Mouse (Mus musculus): ENCODE data around the gene Atp10b.

The Atp10b gene

DNA sequence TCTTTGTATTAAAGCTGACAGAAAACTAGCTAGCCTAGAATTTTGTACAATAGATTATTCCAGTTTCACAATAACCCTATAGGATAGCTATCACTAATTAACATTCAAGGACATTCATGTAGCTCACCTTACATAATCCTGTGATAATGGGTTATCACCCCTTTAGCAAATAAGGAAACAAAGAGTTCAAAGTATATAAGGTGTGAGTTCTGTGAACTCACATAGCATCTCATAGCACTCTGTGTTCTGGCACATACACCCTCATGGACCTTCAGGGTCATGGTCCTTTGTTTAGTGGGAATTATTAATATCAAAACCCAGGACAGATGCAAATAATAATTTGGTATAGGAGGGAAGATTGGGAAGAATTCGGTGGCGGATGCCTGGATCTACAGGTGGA lies 50.4 kb downstream of the Atp10b start:
- no peak for DNase-seq (ENCODE audit: low spot score)

DNA sequence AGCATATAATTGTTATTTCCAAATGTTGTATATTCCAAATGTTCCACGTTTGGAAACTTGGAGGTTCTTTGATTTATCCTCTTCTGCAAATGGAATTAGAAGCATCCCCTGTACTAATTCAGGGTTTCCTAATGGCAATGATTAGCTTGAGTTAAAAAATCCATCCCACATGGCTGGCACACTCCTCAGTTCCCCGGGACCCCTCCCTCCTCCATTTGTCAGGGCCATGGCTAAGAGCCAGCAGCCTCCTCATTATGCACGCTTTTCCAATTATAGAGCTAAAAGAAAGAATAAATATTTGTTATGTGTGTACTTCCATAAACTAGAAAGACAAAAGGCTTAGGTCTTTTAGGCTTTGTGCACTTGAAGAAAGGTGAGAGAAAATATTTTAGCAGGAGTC lies 53.9 kb downstream of the Atp10b start:
- DNase-seq (ENCODE audit: low spot score) = no peak

GRCm38 (mm10) chr11:43213134-43213533 lies 63.5 kb downstream of the Atp10b start:
- DNase-seq (ENCODE audit: low spot score) = no peak

- DNase-seq (ENCODE audit: low spot score) = no peak
Observed at GRCm38 (mm10) chr11:43213740-43214139, 64.1 kb downstream of the Atp10b start.

DNA sequence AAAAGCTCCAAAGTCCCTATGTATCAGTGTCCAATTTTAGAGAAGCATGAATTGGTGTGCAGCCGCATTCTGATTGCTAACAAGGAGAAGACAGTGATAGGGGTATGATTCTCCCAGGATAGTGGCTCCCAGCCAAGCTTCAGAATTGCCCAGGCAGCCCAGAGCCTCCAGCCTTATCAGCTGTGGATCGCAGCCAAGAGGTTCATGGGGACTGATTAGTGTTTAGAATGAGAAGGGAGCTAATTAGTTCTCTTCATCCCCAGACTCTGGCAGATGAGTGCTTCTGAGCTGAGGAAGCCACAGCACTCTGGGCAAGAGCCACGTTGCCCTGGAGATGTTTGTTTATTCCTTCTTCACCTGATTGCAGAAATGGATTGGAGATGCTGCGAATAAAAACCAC lies 67.3 kb downstream of the Atp10b start:
- no peak for DNase-seq (ENCODE audit: low spot score)

DNA sequence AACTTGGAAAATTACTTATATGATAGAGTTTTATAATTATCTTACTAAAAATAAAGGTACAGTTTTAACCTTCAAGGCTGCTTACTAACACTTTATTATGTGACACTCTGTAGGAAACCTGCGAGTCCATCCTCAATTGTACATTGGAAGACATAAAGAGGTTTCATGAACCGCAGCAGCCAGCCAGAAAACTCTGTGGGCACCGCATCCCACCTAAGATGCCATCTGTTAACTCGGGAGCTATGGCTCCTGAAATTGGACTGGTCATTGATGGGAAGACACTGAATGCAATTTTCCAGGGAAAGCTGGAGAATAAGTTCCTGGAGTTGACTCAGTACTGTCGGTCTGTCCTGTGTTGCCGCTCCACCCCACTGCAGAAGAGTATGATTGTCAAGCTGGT lies 80.6 kb downstream of the Atp10b start:
- DNase-seq (ENCODE audit: low spot score) = no peak

DNA sequence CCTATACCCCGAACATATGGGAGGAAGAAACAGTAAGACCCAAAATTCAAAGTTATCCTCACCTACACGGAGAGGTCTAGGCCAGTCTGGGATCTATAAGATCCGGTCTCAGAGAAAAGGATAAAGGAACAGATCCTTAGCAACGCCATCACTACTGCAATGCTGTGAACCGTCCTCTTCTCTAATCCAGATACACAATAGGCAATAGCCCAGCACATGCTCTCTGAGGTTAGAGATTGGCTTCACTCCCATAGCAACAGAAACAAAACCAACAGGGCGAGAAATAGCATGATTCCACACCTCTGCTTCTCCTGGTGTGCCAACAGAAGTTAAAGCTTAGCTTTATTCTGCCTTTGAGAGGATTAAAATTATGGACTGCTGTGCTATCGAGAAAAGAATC lies 82.4 kb downstream of the Atp10b start:
- no peak for DNase-seq (ENCODE audit: low spot score)

DNA sequence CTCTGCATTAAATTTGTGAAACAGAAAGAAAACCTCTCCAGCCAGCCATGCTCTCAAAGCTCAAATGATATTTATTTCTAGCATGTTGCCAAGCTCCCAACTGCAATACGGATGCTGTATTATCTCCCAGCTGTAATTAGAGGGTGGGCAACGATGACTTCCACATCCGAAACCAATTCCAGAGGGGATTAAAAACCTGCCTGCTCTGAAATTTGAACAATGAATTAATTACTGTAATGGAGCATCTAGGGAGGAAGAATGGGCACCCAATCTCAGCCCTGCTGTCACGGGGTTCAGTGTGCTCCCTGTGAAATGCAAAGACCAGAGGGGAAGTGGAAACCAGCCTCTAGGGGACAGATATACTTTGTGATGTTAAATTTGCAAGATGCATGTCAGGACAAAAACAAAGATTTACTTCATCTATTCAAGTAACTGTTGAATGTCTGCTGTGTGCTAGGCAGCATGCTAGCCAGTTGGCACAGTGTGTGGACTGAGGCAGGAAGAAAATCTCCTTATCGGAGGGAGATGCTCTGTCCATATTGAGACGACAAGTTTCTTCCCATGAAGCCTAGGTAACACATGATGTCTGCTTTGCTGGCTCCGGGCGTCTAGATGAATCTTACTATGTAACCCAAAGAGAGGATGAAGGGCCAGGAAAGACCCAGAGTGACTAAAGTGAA lies 86.8 kb downstream of the Atp10b start:
- no peak for DNase-seq (ENCODE audit: low spot score)

DNA sequence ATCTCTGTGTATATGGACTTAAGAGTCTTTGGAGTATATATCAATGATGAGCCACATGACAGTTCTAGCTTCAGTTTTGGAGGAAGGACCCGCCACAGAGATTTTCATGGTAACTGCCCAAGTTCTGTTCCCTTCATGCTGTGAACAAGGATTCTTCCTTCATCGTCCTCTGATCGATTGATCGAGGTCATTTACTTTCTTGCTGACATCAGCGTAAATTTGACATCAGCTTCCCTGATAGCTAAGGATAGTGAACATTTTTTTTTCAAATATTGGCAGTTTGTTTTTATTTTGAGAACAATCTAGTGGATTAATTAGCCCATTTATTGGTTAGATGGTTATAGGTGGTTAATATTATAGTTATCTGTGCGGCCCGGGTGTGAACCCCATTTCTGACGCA lies 90.1 kb downstream of the Atp10b start:
- DNase-seq (ENCODE audit: low spot score) = no peak

GRCm38 (mm10) chr11:43253034-43253433 lies 103.4 kb downstream of the Atp10b start:
- DNase-seq (ENCODE audit: low spot score) = no peak

GRCm38 (mm10) chr11:43255262-43255661 lies 105.6 kb downstream of the Atp10b start:
- no peak for DNase-seq (ENCODE audit: low spot score)

- no peak for DNase-seq (ENCODE audit: low spot score)
Observed at GRCm38 (mm10) chr11:43257291-43257690, 107.6 kb downstream of the Atp10b start.

- DNase-seq (ENCODE audit: low spot score) = no peak
Observed at GRCm38 (mm10) chr11:43257781-43258180, 108.1 kb downstream of the Atp10b start.

DNA sequence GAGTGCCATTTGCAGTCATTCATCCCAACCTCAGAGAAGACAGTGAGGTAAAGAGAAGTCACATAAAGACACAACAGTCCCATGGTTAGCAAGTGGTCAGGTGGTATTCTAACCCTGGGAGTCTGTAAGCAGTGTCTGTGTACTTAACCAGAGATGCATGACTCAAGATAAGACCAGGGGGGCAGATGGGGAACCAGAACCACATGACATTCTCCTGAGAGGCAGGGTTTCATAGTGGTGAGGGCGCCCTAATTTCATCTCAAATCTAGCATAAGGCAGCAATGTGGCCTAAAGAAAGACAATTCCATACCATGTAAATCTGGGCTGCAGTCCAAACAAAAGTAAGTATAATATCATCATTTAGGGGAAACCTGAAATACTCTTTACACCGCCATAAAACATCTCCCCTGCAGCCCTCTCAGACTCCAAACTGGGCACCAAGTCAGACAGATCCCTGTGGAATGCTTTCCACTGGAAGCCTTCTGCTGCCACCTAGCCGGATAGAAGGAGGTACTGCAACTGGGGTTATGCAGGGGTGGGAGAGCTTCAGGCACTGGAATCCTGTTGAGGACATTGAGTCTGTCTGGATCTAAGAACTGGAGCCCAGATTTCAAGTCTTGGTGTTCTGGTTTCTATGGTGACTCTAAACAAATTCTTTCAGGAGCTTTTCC lies 114.0 kb downstream of the Atp10b start:
- no peak for DNase-seq (ENCODE audit: low spot score)

DNA sequence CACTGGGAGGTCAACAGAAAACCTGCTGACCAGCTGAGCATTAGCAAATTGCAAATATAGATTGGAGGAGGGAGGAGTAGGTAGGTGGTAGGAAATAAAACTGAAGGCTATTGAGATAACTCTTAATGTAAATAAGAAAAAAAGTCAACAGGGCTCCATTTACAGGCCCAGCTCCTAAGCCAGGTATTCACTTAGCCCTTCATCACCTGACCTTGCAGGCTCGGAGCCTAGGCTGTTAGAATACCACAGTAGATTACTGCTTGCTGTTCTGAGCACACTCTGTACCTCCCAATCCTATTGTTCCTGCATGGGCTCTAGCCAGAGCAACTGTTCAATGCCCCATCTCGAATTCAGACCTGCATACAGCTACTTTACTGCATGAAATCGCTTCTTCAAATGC lies 117.8 kb downstream of the Atp10b start:
- DNase-seq (ENCODE audit: low spot score) = no peak

DNA sequence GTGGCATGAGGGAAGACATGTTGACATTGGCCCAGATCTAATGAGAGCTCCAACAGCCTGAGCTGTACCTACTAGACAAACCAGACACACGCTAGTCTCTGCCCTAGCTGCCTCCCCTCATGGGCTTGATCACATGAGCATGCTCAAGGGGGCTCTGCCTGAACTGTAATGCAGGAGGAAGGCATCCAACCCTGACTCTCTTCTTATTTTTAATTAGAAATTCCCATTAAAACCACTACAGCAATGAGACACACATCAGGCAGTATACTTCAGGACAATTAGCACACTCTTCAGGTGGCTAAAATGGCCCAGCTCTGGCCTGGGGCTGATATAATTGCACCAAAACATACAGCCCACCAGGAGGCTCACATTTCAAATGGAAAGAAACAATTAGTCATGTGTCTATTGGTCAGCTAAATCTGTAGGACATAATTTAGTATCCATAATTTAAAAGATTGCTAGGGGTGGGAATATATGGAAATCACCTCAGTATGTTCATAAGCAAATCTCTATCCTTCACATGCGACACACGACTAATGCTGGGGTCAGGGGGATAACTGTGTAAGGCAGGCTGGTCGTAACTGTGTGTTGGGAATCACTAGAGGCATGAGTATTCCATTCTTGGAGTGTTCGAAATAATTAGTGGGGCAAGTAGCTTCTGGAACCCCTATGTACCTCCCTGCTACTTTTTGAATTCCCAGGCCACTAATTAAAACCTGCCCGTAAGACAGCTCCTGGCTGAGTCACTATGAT lies 120.0 kb downstream of the Atp10b start:
- no peak for DNase-seq (ENCODE audit: low spot score)

DNA sequence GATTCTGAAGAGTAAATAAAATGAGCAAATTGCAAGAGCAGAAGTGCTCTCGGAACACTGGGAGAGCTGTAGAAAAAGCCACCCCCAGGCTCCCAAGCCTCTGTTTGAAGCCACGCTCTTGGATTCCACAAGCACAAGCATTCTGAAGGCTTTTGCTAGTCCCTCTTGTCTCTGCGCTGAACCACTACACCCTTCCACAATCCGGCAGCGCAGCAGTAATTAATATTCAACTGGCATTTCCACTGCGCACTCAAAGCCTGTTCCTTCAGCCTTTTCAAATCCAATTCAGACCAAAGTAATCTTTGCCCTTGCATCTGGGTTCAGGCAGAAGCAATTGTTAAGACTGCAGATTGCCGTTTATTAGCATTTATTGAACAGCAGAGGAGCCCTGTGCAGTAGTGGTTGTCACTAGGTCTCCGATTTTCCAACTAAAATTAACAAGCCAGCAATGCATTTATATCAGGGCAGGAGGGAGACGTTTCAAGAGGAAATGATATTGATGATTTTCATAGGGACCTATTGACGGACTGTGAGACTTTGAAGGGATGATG lies 120.7 kb downstream of the Atp10b start:
- DNase-seq (ENCODE audit: low spot score) = no peak

DNA sequence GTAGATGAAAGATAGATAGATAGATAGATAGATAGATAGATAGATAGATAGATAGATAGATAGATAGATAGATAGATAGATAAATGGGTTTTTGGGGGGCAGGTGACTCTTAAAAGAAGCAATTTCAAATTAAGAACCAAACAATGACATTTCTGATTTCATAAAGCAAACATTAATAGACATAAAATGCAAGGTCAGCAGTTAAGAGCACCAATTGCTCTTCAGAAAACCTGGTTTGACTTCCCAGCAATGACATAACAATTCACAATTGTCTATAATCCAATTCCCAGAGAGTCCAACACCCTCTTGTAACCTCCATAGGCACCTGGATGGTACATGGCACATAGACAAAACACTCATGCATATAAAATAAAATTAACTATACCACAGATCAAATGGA lies 124.2 kb downstream of the Atp10b start:
- DNase-seq (ENCODE audit: low spot score) = no peak

- no peak for DNase-seq (ENCODE audit: low spot score)
Observed at GRCm38 (mm10) chr11:43297584-43297983, 147.9 kb downstream of the Atp10b start.

DNA sequence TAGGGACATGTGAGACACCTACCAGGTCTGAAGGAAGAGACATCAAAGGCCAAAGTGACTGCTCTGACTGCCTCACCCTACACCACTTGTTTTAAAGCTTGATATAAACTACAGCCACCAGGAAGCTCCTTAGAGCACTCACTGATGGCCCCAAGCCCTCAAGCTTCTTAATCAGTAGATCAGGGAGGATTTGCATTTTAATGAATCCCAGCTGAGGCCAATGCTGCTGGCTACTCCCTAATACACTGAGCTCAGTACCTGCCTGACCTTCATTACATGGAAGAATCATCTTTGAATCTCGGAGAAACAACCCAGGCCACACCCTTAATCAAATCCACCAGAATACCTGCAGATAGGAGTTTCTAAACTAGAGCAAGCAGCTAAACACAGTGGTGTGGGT lies 161.3 kb downstream of the Atp10b start:
- no peak for DNase-seq (ENCODE audit: low spot score)
